Mouse (Mus musculus) liver, adult 2 months (tissue): ENCODE data around the gene Zfp467. TPM values are rescaled to one million over a fixed set of nuclear protein-coding genes. Genes with fewer than 3 reads are reported as not detected.
A peak's percentile ranks its signal among the peaks of the same experiment; 100 is the strongest.

Experiments used
- DNase-seq: peaks from one replicate; pipeline ENCODE4 v3.0.0-alpha.2; 2011; ENCODE audit warnings: low read depth, low spot score; ENCODE audit errors: extremely low read depth
- H3K27ac ChIP-seq: fragments of 200-500 bp; replicated peaks from 2 replicates; pipeline ENCODE4 v1.5.1; 2012; ENCODE audit warnings: low read depth, mild to moderate bottlenecking, control low read depth, inconsistent platforms, low read length; ENCODE audit not compliant: insufficient read depth
- H3K27me3 ChIP-seq: fragments of 200-500 bp; 2 replicates; pipeline ENCODE4 v1.6.1; 2012; ENCODE audit warnings: mild to moderate bottlenecking, moderate library complexity, low read length, inconsistent platforms; ENCODE audit not compliant: control insufficient read depth, insufficient read depth
- H3K36me3 ChIP-seq: fragments of 200-500 bp; 2 replicates; pipeline ENCODE4 v1.6.1; 2012; ENCODE audit warnings: low read length, inconsistent platforms; ENCODE audit not compliant: control insufficient read depth, insufficient read depth
- H3K4me1 ChIP-seq: fragments of 200-500 bp; 2 replicates; pipeline ENCODE4 v1.6.1; 2011; ENCODE audit warnings: low read length; ENCODE audit not compliant: control insufficient read depth, insufficient read depth
- H3K4me3 ChIP-seq: fragments of 200-500 bp; 2 replicates; pipeline ENCODE4 v1.5.1; 2011; ENCODE audit warnings: low read depth, mild to moderate bottlenecking, control low read depth, low read length, moderate library complexity; ENCODE audit not compliant: insufficient read depth
- H3K79me2 ChIP-seq: fragments of 200-500 bp; 2 replicates; pipeline ENCODE4 v1.6.1; 2012; ENCODE audit warnings: inconsistent platforms, mild to moderate bottlenecking, low read length, moderate library complexity; ENCODE audit not compliant: control insufficient read depth, insufficient read depth
- H3K9ac ChIP-seq: fragments of 200-500 bp; 2 replicates; pipeline ENCODE4 v1.6.1; 2012; ENCODE audit warnings: low read depth, mild to moderate bottlenecking, control low read depth, inconsistent platforms, low read length
- CTCF ChIP-seq: fragments of 200-500 bp; IDR thresholded peaks from 2 replicates; pipeline ENCODE4 v1.5.1; 2011; ENCODE audit warnings: low read depth, low read length, control low read depth
- POLR2A ChIP-seq: fragments of 200-500 bp; IDR thresholded peaks from 2 replicates; pipeline ENCODE4 v1.6.1; 2011; ENCODE audit warnings: low read length, control low read depth; ENCODE audit not compliant: insufficient read depth; ENCODE audit errors: extremely low read depth
- WGBS: fragments of 180-500 bp; shearing (Covaris S2); methylation state at CpG from one replicate; pipeline ENCODE4 v1.1.7; 2018; 5-methylcytosine and 5-hydroxymethylcytosine counted together
- polyA plus RNA-seq: library from polyadenylated mRNA; depleted of rRNA; stranded (reverse); fragments of >200 nt; gene quantifications from 2 replicates; pipeline ENCODE4 v1.2.3, GENCODE M21; 2012; rRNA removed
- total RNA-seq: library from RNA; depleted of rRNA; stranded (reverse); fragments of >200 nt; gene quantifications from 2 replicates; pipeline ENCODE4 v1.2.3, GENCODE M21; 2014; rRNA removed

The Zfp467 gene
- total RNA-seq (13.9 and 15.9 TPM in 2 replicates), polyA plus RNA-seq (23.0 and 25.7 TPM in 2 replicates)

DNA sequence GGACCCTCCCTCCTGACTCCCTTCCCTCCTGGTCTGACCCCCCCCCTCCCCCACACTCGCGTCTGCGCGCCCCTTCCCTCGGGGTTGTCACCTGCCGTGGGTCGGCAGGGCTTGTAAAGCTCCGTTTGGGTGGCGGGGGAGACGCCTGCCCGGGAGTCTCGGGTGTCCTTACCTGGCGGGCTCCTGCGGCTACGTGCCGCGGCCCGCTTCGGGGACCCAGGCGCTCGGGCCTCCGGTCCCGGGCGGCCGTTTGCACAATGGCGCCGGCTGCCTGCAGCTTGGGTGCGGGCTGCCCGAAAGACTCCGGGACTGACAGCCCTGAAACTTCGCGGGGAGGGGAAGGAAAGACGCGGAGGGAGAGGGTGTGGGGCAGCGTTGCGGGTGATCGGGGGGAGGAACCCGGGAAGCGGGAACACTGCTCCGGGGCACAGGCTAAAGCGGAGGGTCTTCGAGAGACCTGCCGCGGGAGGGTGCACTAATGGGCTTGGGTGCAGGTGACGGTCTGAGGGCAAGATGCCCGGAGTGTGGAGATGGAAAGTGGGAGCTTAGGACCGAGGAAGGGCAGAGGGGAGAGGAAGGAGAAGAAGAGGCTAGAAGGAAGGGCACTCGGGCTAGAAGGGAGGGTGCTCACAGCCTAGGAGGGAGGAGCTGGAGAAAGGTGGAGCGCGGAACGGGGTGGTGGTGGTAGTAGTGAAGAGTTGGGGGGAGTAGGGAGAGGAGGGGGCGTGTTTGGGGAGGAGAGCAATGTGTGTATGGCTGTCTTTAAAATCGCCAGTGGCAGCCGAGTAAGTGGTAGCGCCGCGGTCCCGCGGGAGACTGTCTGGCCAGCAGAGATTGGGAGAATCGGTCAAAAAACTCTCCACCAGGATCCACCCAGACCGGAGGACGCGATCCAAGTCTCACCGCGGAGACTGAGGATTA is at the start of gene Zfp467:
Gene Zfp467, minus strand, starts transcription at position 645 of the 921 bp plus-strand sequence.
- under 1% methylated on average over 65 of the region's 65 CpGs for WGBS
- DNase-seq = peak; percentile 52

DNA sequence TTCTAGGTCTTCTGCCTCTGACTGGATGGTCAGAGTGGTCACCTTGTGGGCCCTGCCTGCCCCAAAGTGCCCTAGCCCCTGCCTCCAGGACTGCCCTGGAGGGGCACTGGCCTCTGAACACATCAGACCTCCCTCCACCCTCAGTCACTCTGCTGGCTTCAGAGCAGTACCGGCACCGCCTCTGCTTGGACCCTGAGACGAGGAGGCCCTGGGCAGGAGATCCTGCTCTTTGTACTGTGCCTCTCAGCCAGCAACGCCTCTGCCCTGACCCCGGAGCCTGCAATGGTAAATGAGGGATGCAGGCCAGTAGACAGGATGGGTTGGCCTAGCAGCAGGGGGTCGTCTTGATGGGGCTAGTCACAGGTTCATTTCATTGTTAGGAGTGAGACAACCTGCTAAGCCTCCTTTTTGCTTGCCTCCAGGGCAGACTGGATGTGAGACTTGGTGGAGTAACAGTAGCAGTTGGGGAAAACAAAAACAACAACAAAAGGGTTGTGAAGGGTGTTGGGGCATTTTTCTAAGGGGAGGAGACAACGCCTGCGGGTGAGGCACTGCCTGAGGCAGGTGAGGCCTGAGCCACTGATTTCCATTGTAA is 47.6 kb upstream of the Zfp467 start:
- Histone ChIP-seq H3K4me3 (no peak overlapping the region), H3K4me1 (peaks cover 3% of the 10 kb centered on the region; the same call in 1 of the 2 replicates), H3K27ac (no peak overlapping the region), H3K27me3 (no peaks in the 10 kb centered on the region), H3K9ac (no peak overlapping the region), H3K36me3 (no peaks in the 10 kb centered on the region), H3K79me2 (no peaks in the 10 kb centered on the region)
- DNase-seq = peak; percentile 33
- 30% methylated on average over 8 of the region's 8 CpGs for WGBS
- TF ChIP-seq CTCF (no peak), POLR2A (no peak)

More for the DNA sequence above, at the start of gene Zfp467:
- Histone ChIP-seq H3K36me3 (peaks cover 8% of the 10 kb centered on the region; the same call in 1 of the 2 replicates), H3K4me1 (peaks cover 4% of the 10 kb centered on the region), H3K79me2 (0 out of 2 replicates have a peak, but pooled peaks cover 2% of the 10 kb centered on the region), H3K4me3 (peak within 1 kb of the TSS; percentile 92), H3K27ac (peak within 1 kb of the TSS; percentile 92), H3K27me3 (no peaks in the 10 kb centered on the region), H3K9ac (peak within 1 kb of the TSS; percentile 94)
- TF ChIP-seq POLR2A (peak; percentile 14; the same call in 1 of the 2 replicates), CTCF (no peak)

DNA sequence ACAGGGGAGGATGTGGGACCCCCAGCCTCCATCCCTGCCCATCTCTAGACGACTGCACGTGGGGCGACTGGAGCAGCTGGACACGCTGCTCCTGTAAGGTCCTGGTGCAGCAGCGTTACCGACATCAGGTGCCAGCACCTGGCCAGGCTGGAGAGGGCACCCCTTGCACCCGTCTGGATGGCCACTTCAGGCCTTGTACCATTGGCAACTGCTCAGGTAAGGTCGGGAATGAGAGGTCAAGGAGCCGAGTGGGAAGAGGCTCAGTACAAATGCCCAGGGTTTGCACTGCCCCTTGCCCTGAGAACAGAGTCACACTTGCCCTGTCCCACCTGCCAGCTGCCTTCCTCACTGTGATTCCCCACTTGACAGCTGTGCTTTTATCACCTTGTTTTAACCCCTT is 45.7 kb upstream of the Zfp467 start:
- no peak overlapping the region for H3K4me3 ChIP-seq
- no peak overlapping the region for H3K27ac ChIP-seq
- DNase-seq = no peak
- H3K4me1 ChIP-seq = peaks cover 3% of the 10 kb centered on the region; the same call in 1 of the 2 replicates
- no peak overlapping the region for H3K9ac ChIP-seq
- TF ChIP-seq CTCF (no peak), POLR2A (no peak)
- 68% methylated on average over 9 of the region's 9 CpGs for WGBS
- H3K36me3 ChIP-seq = no peaks in the 10 kb centered on the region
- no peaks in the 10 kb centered on the region for H3K27me3 ChIP-seq
- H3K79me2 ChIP-seq = no peaks in the 10 kb centered on the region

DNA sequence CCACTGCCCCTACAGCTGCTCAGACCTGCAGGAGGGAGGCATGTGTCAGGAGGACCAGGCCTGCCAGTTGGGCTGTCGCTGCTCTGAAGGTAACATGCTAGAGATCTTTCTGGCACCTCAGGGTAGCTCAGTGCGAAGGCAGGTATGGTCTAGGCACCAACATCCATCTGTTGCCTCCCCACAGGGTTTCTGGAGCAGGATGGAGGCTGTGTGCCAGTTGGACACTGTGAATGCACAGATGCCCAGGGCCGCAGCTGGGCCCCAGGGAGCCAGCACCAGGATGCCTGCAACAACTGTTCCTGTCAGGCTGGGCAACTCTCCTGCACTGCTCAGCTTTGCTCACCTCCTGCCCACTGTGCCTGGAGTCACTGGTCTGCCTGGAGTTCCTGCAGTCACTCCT is 44.1 kb upstream of the Zfp467 start:
- no peak for DNase-seq
- no peak overlapping the region for H3K27ac ChIP-seq
- H3K27me3 ChIP-seq = no peaks in the 10 kb centered on the region
- no peak overlapping the region for H3K9ac ChIP-seq
- no peaks in the 10 kb centered on the region for H3K79me2 ChIP-seq
- H3K4me1 ChIP-seq = peaks cover 3% of the 10 kb centered on the region; the same call in 1 of the 2 replicates
- WGBS = 95% methylated on average over 3 of the region's 3 CpGs
- no peaks in the 10 kb centered on the region for H3K36me3 ChIP-seq
- TF ChIP-seq POLR2A = no peak
- TF ChIP-seq CTCF = no peak
- H3K4me3 ChIP-seq = no peak overlapping the region

DNA sequence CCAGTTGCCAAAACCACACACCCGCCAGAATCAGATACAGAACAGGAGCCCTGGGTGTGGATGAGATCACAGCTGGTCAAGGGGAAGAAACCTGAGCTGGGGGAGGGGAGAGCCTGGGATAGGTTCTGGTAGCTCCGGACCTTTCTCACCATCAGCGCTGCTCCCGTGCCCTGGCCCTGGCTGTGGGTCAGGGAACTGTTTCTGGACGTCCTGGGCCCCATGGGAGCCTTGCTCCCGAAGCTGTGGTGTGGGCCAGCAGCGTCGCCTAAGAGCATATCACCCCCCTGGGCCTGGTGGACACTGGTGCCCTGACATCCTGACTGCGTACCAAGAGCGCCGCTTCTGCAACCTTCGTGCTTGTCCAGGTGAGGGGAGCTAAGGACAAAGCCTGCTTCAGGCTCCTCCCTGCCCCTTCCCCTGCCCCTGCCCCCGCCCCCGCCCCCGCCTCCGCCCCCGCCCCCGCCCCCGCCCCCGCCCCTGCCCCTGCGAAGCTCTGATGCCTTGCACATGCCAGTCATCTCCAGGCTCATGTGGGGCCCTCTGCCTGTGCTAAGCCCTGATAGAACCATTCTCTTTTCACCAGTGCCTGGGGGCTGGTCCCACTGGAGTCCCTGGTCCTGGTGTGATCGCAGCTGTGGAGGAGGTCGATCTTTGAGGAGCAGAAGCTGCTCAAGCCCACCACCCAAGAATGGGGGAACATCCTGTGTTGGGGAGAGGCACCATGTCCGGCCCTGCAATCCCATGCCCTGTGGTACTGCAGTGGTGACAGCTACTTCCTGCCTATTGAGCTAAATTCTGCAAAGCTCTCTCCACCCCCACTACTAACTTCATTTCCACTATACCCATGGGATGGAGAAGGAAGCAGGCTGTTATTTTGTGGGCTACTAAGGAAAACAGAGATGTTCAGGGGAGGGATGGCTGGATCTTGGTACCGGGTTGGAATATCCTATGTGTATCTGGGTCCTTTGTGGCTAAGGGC is 42.4 kb upstream of the Zfp467 start:
- Histone ChIP-seq H3K4me3 (no peak overlapping the region), H3K9ac (no peak overlapping the region), H3K27ac (no peak overlapping the region), H3K27me3 (no peaks in the 10 kb centered on the region), H3K4me1 (peaks cover 2% of the 10 kb centered on the region; the same call in 1 of the 2 replicates), H3K79me2 (no peaks in the 10 kb centered on the region), H3K36me3 (no peaks in the 10 kb centered on the region)
- WGBS = 33% methylated on average over 22 of the region's 25 CpGs
- TF ChIP-seq CTCF (no peak), POLR2A (no peak)
- DNase-seq = no peak
